In genomic region chr14:60529022-60529421, GRCm38 (mm10) we compare ENCODE assay signal across 7 mouse cellular contexts.
DNase-seq lines count a peak whose midpoint lies in the region.

No protein-coding gene starts in this region.

- intact Hi-C loops in heart, postnatal 10 days (cut with DNase I): no loop called here

- peak; percentile 29 for DNase-seq in 416B (ENCODE audit: low read depth)
- peak; percentile 91 for DNase-seq in Muller cell, postnatal 12 days (ENCODE audit: inconsistent ontology term)
- DNase-seq in cerebellum, postnatal 10 days: peak; percentile 94 to 95
- peak; percentile 81 for DNase-seq in heart, postnatal 10 days
- DNase-seq in layer of hippocampus, postnatal 14 days (ENCODE audit: low spot score in 2 of 2): peak; percentile 36 to 77
- peak; percentile 78 for DNase-seq in testis, postnatal 14 days (ENCODE audit: low spot score)
- DNase-seq in left cerebral cortex, adult 11 months (ENCODE audit: low spot score): no peak
